Mouse (Mus musculus) stomach, postnatal 0 days (tissue): ENCODE measurements at regions not wholly inside any gene's neighbourhood (a gene's known extent, or its start where the extent isn't known, plus 50 kb on each side); places are given as distances from the start of the nearest gene placed in this dataset.

Source experiments
- CTCF ChIP-seq: IDR thresholded peaks from 2 replicates; pipeline ENCODE4 v1.5.1; 2016; ENCODE audit warnings: antibody characterized with exemption, low read depth, mild to moderate bottlenecking, moderate library complexity
- EP300 ChIP-seq: optimal IDR thresholded peaks from 2 replicates; pipeline ENCODE3; 2016; ENCODE audit warnings: antibody characterized with exemption

DNA sequence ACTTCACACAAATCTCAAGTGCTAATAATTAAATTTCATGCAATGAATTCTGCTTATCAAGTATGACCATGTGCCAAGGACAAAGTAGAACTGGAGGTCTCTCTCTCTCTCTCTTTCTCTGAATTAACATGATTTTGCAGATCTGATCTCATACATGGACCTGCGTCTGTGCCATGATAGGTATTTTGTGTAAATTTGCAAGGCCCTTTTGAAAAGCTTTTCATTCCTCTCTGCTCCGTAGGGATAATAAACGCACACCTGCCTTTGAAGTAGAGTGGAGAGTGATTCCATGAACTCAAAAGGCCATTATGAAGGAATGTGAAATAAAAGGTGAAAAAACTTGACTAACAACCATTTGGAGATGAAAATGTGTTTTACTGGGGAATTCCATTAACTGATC lies 217.8 kb downstream of the Hdgfl1 start:
- TF ChIP-seq CTCF (no peak), EP300 (no peak)
